Mouse (Mus musculus): ENCODE results near the gene Fam219b.

DNA sequence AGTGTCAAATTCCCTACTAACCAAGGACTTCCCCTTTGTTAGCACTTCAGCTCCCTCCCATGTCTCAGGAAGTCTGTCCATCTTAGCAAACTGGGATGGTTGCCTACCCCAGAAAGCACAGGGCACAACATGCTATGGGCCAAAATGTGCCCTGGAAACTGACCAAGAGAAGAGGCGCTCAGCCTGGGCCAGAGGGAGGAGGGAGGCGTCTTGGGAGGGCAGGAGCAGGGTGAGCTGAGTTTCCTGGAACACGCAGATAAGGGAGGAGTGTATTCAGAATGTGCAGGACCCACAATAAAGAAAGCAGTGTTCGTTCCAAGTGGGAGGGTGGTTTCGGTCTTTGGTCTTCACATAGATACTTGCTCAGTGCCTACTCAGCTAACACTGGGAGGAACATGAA is 10.0 kb downstream of the Fam219b start:
- no peak for TF ChIP-seq CTCF (IDR thresholded peaks at IDR 0.05; ENCODE audit: extremely low read depth, insufficient read depth, low read length)
- no peak for TF ChIP-seq POLR2A (IDR thresholded peaks at IDR 0.05; ENCODE audit: extremely low read depth, insufficient read depth, low read length)

Measured in cortical plate, adult 2 months (tissue).